Mouse (Mus musculus): ENCODE measurements at regions not wholly inside any gene's neighbourhood (a gene's known extent, or its start where the extent isn't known, plus 50 kb on each side); places are given as distances from the start of the nearest gene placed in this dataset.

DNA sequence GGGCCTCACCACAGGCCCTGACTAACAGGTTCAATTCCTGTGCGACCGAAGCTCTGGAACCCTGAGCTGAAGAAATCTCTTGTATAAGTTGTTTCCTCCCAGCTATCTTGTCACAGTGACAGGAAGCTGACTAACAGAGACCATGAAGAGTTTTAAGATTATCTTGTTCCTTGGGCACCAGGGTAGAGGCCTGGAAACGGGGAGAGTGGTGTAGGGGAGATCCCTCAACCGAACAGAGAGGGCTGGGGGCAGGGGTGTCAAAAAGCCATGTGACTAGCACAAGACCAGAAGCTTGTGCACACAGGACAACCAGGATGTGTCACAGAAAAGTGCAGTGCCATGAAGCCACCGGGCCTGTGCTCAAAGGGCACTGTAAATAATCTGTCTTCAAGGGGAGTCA lies 67.7 kb upstream of the Slc38a2 start:
- H3K4me1 ChIP-seq: peaks cover 28% of the 10 kb centered on the region; the same call in 1 of the 2 replicates
- no peak overlapping the region for H3K4me2 ChIP-seq
- no peaks in the 10 kb centered on the region for H3K9me3 ChIP-seq
- no peak overlapping the region for H3K27ac ChIP-seq
- no peak overlapping the region for H3K9ac ChIP-seq
- no peak for ATAC-seq (ENCODE audit: insufficient number of reproducible peaks, low FRiP score, low TSS enrichment, low read depth)
- no peak overlapping the region for H3K4me3 ChIP-seq
- no peaks in the 10 kb centered on the region for H3K27me3 ChIP-seq
- WGBS: 86% methylated on average over 5 of the region's 5 CpGs
- no peaks in the 10 kb centered on the region for H3K36me3 ChIP-seq

DNA sequence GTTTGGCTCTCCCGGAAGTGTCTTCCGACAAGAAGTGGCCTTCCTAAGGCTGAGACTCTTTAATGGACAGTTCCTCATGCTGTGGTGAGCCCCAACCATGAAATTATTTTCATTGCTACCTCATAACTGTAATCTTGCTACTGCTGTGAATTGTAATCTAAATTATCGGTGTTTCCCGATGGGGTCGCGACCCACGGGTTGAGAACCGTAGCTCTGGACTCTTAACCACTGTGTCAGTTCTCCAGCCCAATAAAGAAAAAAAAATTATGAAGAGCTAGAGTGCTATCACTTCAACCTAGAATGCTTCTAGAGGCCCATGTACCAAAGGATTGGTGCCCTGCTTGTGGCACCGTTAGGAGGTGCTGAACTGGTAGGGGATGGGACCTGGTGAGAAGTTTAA lies 66.7 kb upstream of the Slc38a2 start:
- WGBS: 94% methylated on average over 9 of the region's 9 CpGs
- ATAC-seq (ENCODE audit: insufficient number of reproducible peaks, low FRiP score, low TSS enrichment, low read depth): no peak
- no peak overlapping the region for H3K4me2 ChIP-seq

DNA sequence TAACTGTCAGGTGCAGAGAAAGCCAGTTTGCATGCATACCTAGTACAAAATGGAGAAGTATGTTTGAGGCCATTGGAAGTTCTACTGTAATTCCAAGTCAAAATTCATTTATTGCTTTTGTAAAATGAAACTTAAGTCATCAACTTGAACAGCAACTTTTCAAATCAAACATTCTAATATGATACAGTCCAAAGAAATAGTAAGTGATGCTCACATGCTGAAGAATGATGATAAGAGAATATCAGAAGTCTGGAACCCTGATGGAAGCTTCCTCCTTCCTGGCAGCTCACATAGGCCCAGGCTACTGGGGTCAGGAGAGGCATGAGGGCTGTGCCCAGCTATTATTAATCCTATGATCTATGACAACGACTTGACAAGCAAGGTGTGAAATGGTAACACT lies 64.1 kb upstream of the Slc38a2 start:
- Histone ChIP-seq H3K27me3 (no peaks in the 10 kb centered on the region), H3K4me1 (peaks cover 6% of the 10 kb centered on the region; the same call in 1 of the 2 replicates), H3K27ac (no peak overlapping the region), H3K9ac (no peak overlapping the region), H3K4me2 (no peak overlapping the region), H3K9me3 (no peaks in the 10 kb centered on the region), H3K36me3 (no peaks in the 10 kb centered on the region), H3K4me3 (no peak overlapping the region)
- no peak for ATAC-seq (ENCODE audit: insufficient number of reproducible peaks, low FRiP score, low TSS enrichment, low read depth)
- 71% methylated on average over 1 of the region's 1 CpGs for WGBS

More for the DNA sequence above, 66.7 kb upstream of the Slc38a2 start:
- Histone ChIP-seq H3K9me3 (no peaks in the 10 kb centered on the region), H3K27me3 (no peaks in the 10 kb centered on the region), H3K4me1 (peaks cover 25% of the 10 kb centered on the region; the same call in 1 of the 2 replicates), H3K4me3 (no peak overlapping the region), H3K9ac (no peak overlapping the region), H3K27ac (no peak overlapping the region), H3K36me3 (no peaks in the 10 kb centered on the region)

DNA sequence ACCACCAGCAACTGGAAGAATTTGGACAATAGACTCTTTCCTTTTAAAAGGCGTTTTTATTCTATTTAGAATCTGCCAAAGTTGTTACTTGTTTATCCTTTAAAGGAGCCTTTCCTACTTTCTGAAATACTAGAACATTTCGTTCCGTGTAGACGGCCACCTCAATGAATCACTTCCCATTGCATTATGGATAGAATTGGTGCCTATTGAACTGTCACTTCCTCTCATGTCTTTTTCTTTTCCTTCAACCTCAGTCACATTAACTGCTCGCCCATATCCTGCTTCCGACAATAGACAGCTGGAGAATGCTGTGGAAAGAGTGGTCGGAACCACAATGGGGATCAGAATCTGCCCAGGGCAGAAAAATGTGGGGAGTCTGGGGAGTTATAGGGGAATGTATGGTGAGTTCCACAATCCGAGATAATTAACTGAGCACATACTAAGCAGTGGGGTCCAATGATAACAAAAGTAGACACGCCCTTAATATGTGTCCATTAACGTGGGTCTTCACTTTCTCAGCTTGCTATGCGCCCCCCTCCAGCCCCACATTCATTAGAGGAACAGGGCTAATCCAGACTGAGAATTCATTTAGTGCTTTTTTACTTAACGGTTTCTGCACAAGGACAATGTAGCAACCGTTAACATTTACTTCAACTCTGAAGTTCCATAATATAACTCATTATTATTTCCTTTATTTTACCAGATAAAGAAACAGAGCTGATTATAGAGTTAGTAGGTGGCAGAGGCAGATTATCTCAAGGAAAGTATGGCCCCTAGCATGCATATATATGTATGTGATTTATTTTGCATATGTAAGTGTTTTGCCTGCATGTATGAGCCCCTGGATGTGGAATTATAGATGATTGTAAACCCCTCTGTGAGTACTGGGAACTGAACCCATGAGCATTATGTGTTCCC lies 59.8 kb upstream of the Slc38a2 start:
- no peaks in the 10 kb centered on the region for H3K36me3 ChIP-seq
- no peak overlapping the region for H3K4me2 ChIP-seq
- peaks cover 15% of the 10 kb centered on the region; the same call in 1 of the 2 replicates for H3K4me1 ChIP-seq
- no peak overlapping the region for H3K9ac ChIP-seq
- ATAC-seq (ENCODE audit: insufficient number of reproducible peaks, low FRiP score, low TSS enrichment, low read depth): no peak
- H3K9me3 ChIP-seq: no peaks in the 10 kb centered on the region
- 71% methylated on average over 13 of the region's 13 CpGs for WGBS
- H3K27me3 ChIP-seq: no peaks in the 10 kb centered on the region
- no peak overlapping the region for H3K27ac ChIP-seq
- no peak overlapping the region for H3K4me3 ChIP-seq

DNA sequence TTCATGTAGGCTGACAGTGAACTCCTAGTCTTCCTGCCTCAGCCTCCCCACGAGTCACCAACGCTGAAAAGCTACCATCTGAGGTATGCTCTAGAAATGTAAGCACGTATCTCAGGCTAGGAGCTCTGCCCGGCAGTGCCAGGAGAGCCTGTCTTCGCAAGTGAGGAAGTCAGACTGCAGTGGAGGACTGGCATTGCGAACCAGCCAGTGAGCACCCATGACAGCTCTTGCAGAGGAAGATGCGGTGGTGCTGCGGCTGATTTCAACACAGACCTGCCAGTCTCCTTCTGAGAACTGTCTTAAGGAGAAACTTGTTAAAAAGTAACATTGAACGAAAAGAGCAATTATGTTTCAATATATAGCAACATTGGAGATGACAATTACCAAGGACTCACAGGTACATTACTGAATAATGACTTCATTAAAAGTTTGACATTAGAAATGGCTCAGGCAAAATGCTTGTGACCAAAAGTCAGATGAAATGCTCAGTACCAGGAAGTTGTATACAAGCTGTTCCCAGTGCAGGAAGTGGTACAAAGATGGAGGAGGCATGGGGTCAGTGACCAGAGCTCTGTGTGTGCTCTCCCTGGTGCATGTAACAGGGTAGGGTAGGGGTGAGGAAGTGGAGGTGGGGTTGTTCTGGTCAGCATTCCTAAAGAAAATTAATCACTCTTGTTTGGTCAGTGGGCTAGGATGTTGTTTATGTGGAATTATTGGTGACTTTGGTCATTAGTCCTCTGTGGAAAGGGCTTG lies 58.1 kb upstream of the Slc38a2 start:
- Histone ChIP-seq H3K27me3 (no peaks in the 10 kb centered on the region), H3K27ac (0 out of 2 replicates have a peak overlapping the region, but pooled peaks have one; percentile 67), H3K9me3 (no peaks in the 10 kb centered on the region), H3K4me1 (peaks cover 15% of the 10 kb centered on the region; the same call in 1 of the 2 replicates), H3K4me3 (no peak overlapping the region), H3K9ac (no peak overlapping the region), H3K4me2 (no peak overlapping the region), H3K36me3 (no peaks in the 10 kb centered on the region)
- 79% methylated on average over 9 of the region's 9 CpGs for WGBS
- ATAC-seq (ENCODE audit: insufficient number of reproducible peaks, low FRiP score, low TSS enrichment, low read depth): peak; percentile 61; the same call in 1 of the 2 replicates

DNA sequence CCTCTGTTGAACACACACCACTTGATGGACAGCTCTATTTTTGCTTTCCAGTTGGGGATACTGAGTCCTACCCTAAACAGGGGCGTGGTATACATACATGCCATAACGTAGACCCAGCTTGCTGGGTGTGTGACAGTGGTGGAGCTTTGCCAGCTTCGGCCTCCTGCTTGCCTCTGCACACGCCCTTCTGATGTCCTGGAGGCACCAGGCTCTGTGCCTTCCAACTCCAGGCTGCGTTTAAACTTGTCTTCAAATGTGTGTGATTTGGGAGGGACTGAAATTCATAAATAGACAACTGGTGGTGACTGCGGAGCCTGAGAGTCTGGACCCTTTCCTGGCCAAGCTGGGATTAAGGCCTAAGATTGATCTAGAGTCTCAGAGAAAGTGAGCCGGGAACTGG lies 56.9 kb upstream of the Slc38a2 start:
- no peak for ATAC-seq (ENCODE audit: insufficient number of reproducible peaks, low FRiP score, low TSS enrichment, low read depth)
- H3K4me3 ChIP-seq: no peak overlapping the region
- no peak overlapping the region for H3K9ac ChIP-seq
- H3K4me1 ChIP-seq: peaks cover 15% of the 10 kb centered on the region; the same call in 1 of the 2 replicates
- no peak overlapping the region for H3K4me2 ChIP-seq
- peak overlapping the region; percentile 67 for H3K27ac ChIP-seq
- no peaks in the 10 kb centered on the region for H3K9me3 ChIP-seq
- H3K36me3 ChIP-seq: no peaks in the 10 kb centered on the region
- WGBS: 40% methylated on average over 7 of the region's 7 CpGs
- no peaks in the 10 kb centered on the region for H3K27me3 ChIP-seq

DNA sequence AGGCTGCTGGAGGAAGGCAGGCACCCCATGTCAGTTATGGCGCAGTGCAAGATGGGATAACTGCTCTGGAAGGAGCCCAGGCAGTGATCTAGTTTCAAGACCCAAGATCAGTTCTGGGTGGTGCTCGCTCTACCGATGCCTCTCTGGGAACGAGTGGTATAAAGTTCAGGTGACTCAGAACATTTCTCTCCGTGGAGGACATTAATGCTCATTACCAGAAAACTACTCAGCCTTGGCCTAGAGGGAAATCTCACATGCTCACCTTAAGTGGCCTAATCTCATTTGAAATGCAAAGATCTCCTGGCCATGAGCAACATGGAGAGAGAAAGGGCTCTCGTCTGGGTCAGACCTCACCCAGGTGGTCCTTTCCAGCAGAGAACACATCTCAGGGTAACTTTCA lies 56.4 kb upstream of the Slc38a2 start:
- Histone ChIP-seq H3K4me2 (no peak overlapping the region), H3K9me3 (no peaks in the 10 kb centered on the region), H3K27me3 (no peaks in the 10 kb centered on the region), H3K27ac (no peak overlapping the region; the same call in 1 of the 2 replicates), H3K4me3 (no peak overlapping the region), H3K4me1 (peaks cover 15% of the 10 kb centered on the region; the same call in 1 of the 2 replicates), H3K9ac (no peak overlapping the region), H3K36me3 (no peaks in the 10 kb centered on the region)
- no peak for ATAC-seq (ENCODE audit: insufficient number of reproducible peaks, low FRiP score, low TSS enrichment, low read depth)
- 67% methylated on average over 6 of the region's 6 CpGs for WGBS

DNA sequence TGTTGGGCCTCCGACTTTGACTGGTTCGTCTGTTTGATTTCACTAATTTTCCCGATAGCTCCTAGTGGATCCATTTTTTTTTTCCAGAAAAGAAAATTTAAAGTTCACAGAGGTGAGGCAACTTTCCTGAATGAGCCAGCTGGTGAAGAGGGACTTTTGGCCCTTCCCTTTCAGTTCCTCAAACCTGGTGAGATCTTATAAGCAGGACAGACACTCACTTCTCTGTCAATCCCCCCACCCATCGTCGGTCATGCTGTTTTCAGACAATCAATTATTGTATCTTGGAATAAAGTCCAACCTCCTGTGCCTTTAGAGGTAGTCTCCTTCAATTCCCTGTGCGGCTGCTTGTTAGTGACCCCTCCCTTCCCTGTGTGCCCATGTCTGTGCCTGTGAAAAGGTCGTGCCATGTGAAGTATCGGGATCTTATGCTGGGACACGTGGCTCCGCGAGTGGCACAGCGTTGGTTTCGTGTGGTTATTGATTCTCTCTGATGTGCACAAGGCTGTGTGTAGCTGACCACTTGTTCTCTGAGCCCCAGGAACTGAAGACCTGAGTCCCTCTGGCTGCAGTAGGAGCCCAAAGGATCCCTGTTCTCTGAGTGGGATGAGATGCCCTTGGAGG lies 55.9 kb upstream of the Slc38a2 start:
- Histone ChIP-seq H3K4me1 (peaks cover 15% of the 10 kb centered on the region; the same call in 1 of the 2 replicates), H3K27me3 (no peaks in the 10 kb centered on the region), H3K4me2 (no peak overlapping the region), H3K9me3 (no peaks in the 10 kb centered on the region), H3K4me3 (no peak overlapping the region), H3K36me3 (no peaks in the 10 kb centered on the region), H3K9ac (no peak overlapping the region), H3K27ac (no peak overlapping the region)
- 92% methylated on average over 13 of the region's 13 CpGs for WGBS
- no peak for ATAC-seq (ENCODE audit: insufficient number of reproducible peaks, low FRiP score, low TSS enrichment, low read depth)

DNA sequence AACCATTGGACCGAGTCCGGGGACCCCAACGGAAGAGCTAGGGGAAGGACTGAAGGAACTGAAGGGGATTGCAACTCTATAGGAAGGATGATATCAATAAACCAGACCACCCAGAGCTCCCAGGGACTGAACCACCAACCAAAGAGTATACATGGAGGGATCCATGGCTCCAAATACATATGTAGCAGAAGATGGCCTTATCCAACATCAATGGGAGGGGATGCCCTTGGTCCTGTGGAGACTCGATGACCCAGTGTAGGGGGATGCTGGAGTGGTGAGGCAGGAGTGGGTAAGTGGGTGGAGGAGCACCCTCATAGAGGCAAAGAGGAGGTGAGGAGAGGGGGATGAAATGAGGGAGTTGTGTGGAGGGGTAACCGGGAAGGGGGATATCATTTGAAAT lies 54.5 kb upstream of the Slc38a2 start:
- no peak overlapping the region for H3K4me2 ChIP-seq
- H3K4me1 ChIP-seq: peaks cover 15% of the 10 kb centered on the region; the same call in 1 of the 2 replicates
- H3K27ac ChIP-seq: no peak overlapping the region
- WGBS: 95% methylated on average over 5 of the region's 5 CpGs
- H3K4me3 ChIP-seq: no peak overlapping the region
- no peaks in the 10 kb centered on the region for H3K27me3 ChIP-seq
- H3K36me3 ChIP-seq: no peaks in the 10 kb centered on the region
- no peak for ATAC-seq (ENCODE audit: insufficient number of reproducible peaks, low FRiP score, low TSS enrichment, low read depth)
- H3K9me3 ChIP-seq: no peaks in the 10 kb centered on the region
- H3K9ac ChIP-seq: no peak overlapping the region

DNA sequence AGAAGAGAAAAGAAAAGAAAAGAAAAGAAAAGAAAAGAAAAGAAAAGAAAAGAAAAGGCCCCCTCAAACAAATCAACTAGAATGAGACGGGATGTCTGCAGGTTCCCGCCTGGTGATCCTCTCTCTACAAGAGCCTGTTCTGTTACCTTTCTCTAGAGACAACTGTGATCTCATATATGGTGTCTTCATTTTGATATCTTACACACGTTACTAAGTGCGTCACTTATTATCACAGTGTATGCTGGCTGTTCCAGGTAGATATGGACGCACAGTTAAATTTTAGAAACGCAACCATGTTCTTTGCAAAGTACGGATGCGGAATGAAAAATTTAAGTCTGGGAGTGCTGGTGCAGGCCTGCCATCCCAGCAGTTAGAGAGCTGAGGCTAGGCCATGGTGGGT lies 53.2 kb upstream of the Slc38a2 start:
- Histone ChIP-seq H3K9ac (no peak overlapping the region), H3K9me3 (no peaks in the 10 kb centered on the region), H3K27me3 (no peaks in the 10 kb centered on the region), H3K4me3 (no peak overlapping the region), H3K36me3 (no peaks in the 10 kb centered on the region), H3K27ac (no peak overlapping the region), H3K4me2 (no peak overlapping the region), H3K4me1 (peaks cover 9% of the 10 kb centered on the region; the same call in 1 of the 2 replicates)
- no peak for ATAC-seq (ENCODE audit: insufficient number of reproducible peaks, low FRiP score, low TSS enrichment, low read depth)
- WGBS: 95% methylated on average over 8 of the region's 8 CpGs

DNA sequence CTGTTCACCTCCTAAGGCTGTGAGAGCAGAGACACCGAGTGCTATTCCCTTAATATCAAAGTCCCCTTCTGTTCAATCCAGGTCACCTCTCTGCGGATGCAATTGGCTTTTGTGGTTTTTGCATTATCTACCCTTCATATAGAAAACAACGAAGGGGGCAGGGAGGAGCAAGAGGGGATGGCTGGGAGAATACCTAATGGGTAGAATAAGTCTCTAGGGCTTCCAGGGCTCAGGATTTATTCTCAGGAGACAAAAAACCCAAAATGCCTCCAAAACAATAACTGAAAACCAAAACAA lies 52.5 kb upstream of the Slc38a2 start:
- WGBS: 87% methylated on average over 3 of the region's 3 CpGs
- Histone ChIP-seq H3K9ac (no peak overlapping the region), H3K27ac (no peak overlapping the region)

More for the DNA sequence above, 52.5 kb upstream of the Slc38a2 start:
- ATAC-seq (ENCODE audit: insufficient number of reproducible peaks, low FRiP score, low TSS enrichment, low read depth): no peak
- Histone ChIP-seq H3K4me2 (no peak overlapping the region), H3K4me3 (no peak overlapping the region), H3K36me3 (no peaks in the 10 kb centered on the region), H3K27me3 (no peaks in the 10 kb centered on the region), H3K4me1 (peaks cover 9% of the 10 kb centered on the region; the same call in 1 of the 2 replicates), H3K9me3 (no peaks in the 10 kb centered on the region)

Measured in limb, embryonic 15.5 days (tissue).